In genomic region chr8:9772519-9772840, GRCm38 (mm10) we compare ENCODE assay signal across 9 mouse cellular contexts. TPM values are rescaled to one million over a fixed set of nuclear protein-coding genes. Genes with fewer than 3 reads are reported as not detected.
DNase-seq lines count a peak whose midpoint lies in the region; TF ChIP-seq lines count a peak whose summit lies in the region.
"Had no signal": no experiment of that assay in that cellular context is flagged by ENCODE, and none has a peak within 500 bp of the region (broad histone marks: within the 10 kb centered on the region; RNA-seq: fewer than 3 reads in every experiment).

No protein-coding gene starts in this region.

- peak; percentile 66 for TF ChIP-seq CTCF in cerebellum, adult 2 months (IDR thresholded peaks at IDR 0.05; ENCODE audit: borderline replicate concordance, insufficient read depth, low read depth, low read length)
- TF ChIP-seq CTCF in olfactory bulb, adult 2 months (IDR thresholded peaks at IDR 0.05; ENCODE audit: insufficient read depth, low read depth, low read length), result peak; percentile 70

- 3% methylated on average over 6 of the region's 6 CpGs for WGBS in cerebellum, adult 2 months
- 6% methylated on average over 6 of the region's 6 CpGs for WGBS in olfactory bulb, adult 2 months

- H3K4me1 ChIP-seq in cerebellum, adult 2 months (ENCODE audit: control insufficient read depth, insufficient read depth, low read length), result no peaks in the 10 kb centered on the region
- peaks cover 2% of the 10 kb centered on the region; the same call in 1 of the 2 replicates for H3K4me1 ChIP-seq in olfactory bulb, adult 2 months (ENCODE audit: control insufficient read depth, insufficient read depth, low read length)

- TF ChIP-seq POLR2A in cerebellum, adult 2 months (IDR thresholded peaks at IDR 0.05; ENCODE audit: borderline replicate concordance, insufficient read depth, low read length), result no peak
- 0 out of 2 replicates have a peak, but pooled peaks have one; percentile 26 for TF ChIP-seq POLR2A in olfactory bulb, adult 2 months (IDR thresholded peaks at IDR 0.05; ENCODE audit: insufficient read depth, low read depth, low read length)

- H3K4me3 ChIP-seq in cerebellum, adult 2 months (replicated peaks; ENCODE audit: insufficient read depth, low read depth, low read length), result peak overlapping the region; percentile 93
- H3K4me3 ChIP-seq in olfactory bulb, adult 2 months (ENCODE audit: insufficient read depth, low read depth, low read length), result peak overlapping the region; percentile 74

- peak; percentile 9 for DNase-seq in adrenal gland, adult 2 months
- DNase-seq in adrenal gland, adult 8-10 months, result no peak
- peak; percentile 51 to 57 for DNase-seq in cerebellum, adult 2 months
- DNase-seq in frontal cortex, postnatal 14 days (ENCODE audit: low spot score in 2 of 2), result peak; percentile 36
- peak; percentile 10 to 26 for DNase-seq in left cerebral cortex, adult 8-10 months (ENCODE audit: low spot score in 2 of 2)
- DNase-seq in spleen, postnatal 14 days (ENCODE audit: low spot score in 2 of 2), result no peak
- DNase-seq in thymus, postnatal 25 days, result no peak

- H3K27me3 ChIP-seq in cerebellum, adult 2 months (ENCODE audit: control insufficient read depth, insufficient read depth, low read length), result no peaks in the 10 kb centered on the region

- no peak overlapping the region for H3K27ac ChIP-seq in cerebellum, adult 2 months (ENCODE audit: insufficient read depth, low read length)
- H3K27ac ChIP-seq in olfactory bulb, adult 2 months (ENCODE audit: insufficient read depth, low read depth, low read length), result peak overlapping the region; percentile 88
- H3K27ac ChIP-seq: macrophage had no signal

RNA-seq across cellular contexts. Expression of gene Fam155a, which starts 1.5 kb away (rescaled TPM):
- total RNA-seq in adrenal gland, adult 2 months (2021), result 1 to 10 TPM; 6.8 to 9.3 TPM
- 10.9 and 12.8 TPM in 2 replicates for polyA plus RNA-seq in adrenal gland, adult 2 months (2012; rRNA removed)
- 10 to 100 TPM in 2 of 4 experiments, 1 to 10 TPM in 2; 8.3 to 13.6 (median 10.9) TPM for total RNA-seq in adrenal gland, adult 8-10 months (2022)
- polyA plus RNA-seq in cerebellum, adult 2 months (2012; rRNA removed), result 53.9 and 58.5 TPM in 2 replicates
- total RNA-seq in left cerebral cortex, adult 8-10 months (2022), result 100 to 1,000 TPM in 2 of 4 experiments, 10 to 100 TPM in 2; 92.7 to 110 (median 103) TPM
- not detected in 2 replicates for polyA plus RNA-seq in olfactory bulb, adult 2 months (2012; ENCODE audit: insufficient read depth, insufficient read length, low replicate concordance, missing spikeins)
- polyA plus RNA-seq: macrophage had no signal

Comparison
In these comparisons a context has a peak if more than half of its experiments do, and no peak if none do; other contexts are left out.
1. DNase-seq: peak in adrenal gland, adult 2 months (single experiment), cerebellum, adult 2 months (2 of 2), frontal cortex, postnatal 14 days (2 of 2) and left cerebral cortex, adult 8-10 months (2 of 2); none in adrenal gland, adult 8-10 months (single experiment), spleen, postnatal 14 days (0 of 2) and thymus, postnatal 25 days (single experiment).
2. RNA of gene Fam155a, which starts 1.5 kb away (total RNA-seq): 92.7 to 110 TPM in left cerebral cortex, adult 8-10 months; 8.3 to 13.6 TPM in adrenal gland, adult 8-10 months and 6.8 to 9.3 TPM in adrenal gland, adult 2 months; every median in the first group is over 4 times any median in the second.